Mouse (Mus musculus) telencephalon, adult 2 months (tissue): ENCODE data around the gene Nrip2.

Experiments used
- DNase-seq: peaks from one replicate; pipeline ENCODE4 v3.0.0-alpha.2; 2011; ENCODE audit warnings: low read depth, low spot score

Nrip2 gene

DNA sequence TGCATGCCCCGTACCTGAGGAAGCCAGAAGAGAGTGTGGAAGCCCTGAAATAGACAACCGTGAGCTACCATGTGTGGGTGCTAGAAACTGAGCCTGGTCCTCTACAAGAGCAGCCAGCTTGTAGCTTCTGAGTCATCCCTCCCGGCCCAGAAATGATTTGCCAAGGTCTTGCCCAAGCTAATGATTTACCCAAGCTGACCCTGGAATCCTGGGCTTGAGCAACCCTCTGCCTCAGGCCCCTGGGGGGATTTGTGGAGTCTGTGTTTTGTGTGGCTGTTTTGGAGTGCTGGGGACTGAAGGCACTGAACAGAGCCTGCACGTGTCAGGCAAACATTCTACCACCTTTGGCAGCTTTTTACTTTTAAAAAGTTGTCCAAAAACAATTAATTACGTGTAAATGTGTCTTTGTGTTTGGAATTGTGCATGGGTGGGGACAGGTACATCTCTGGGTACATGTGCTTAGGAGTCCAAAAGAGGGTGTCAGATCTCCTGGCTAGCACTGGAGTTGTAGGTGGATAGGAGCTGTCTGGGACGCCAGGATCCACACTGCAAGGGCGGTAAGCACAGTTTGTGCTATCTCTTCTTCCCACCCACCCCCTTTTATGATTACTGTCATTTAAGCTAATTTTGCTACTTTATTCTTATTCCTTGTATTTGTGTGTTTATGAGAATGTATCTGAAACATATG is 1.4 kb upstream of the Nrip2 start:
- DNase-seq = no peak

DNA sequence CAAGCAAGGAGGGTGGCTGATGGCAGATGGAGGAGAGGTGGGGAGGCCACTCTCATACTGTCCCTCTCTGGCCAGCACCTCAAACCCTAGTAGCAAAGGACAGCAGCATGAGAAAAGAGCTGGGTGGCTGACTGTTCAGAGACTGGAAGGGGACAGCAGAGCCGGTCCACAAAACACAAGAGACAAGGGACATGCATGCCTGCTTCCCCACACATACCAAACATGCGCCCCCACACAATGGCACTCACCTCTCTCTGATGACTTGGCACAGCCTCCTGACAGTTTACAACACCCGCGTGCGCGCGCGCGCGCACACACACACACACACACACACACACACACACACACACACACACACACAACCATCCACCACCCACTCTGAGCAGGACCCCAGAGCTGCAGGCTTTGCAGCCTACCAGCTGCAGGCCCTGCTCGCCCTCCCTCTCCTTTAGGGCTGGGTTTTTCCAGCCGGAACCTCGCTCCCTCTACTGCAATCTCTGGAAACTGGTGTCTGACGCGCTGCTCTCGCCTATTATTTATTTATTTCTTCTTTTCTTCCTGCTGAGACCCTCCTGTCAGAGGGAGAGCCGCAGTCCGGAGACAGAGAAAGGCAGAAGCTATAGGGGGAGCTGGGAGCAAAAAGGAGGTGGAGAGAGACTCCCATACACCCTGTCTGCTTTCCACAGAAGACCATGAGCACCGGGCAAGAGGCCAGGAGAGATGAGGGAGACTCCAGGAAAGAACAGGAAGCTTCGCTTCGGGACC is 507 bp downstream of the Nrip2 start:
- DNase-seq = no peak

DNA sequence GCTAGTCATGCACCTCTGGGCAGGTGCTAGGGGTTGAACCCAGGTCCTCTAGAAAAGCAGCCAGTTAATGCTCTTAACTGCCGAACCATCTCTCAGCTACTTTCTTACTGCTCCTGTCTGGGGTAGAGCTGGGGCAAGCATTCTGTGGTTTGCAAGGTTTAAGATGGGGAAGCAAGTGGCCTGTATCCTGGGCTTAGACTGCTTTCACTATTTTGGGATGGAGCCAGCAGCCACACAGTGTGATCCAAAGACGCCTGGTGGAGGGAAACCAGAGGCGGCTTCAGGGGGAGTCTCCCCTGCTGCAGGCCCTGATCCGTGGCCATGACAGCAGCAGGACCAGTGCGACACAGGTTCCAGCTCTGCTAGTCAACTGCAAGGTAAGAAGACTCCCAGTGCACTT is 5.6 kb downstream of the Nrip2 start:
- no peak for DNase-seq

DNA sequence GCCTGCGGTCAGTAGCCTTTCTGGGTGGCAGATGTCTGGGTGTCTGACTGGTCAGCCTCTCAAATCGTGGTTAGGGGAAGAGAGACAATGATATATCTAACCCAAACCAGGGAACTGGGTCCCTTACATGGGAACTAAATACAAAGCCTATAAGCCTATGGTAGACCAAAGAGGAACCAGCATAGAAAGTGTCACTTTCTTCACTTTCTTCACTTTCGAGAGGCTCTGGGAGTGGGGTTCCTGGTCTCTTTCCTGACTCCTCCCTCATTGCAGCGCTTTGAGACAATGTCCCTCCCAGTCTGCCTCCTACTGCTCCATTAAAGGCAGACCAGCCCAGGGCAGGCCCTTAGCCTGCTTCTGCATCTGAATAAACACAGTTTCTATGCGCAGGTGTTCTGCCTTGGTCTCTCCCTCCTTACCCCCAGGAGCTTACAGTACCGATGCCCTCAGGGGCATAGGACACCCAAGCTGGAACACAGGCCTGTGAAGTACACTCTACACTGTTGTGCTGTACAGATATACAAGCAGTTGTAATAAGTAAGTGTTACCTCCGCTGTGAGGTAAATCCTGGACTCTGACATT is 9.5 kb downstream of the Nrip2 start:
- no peak for DNase-seq

DNA sequence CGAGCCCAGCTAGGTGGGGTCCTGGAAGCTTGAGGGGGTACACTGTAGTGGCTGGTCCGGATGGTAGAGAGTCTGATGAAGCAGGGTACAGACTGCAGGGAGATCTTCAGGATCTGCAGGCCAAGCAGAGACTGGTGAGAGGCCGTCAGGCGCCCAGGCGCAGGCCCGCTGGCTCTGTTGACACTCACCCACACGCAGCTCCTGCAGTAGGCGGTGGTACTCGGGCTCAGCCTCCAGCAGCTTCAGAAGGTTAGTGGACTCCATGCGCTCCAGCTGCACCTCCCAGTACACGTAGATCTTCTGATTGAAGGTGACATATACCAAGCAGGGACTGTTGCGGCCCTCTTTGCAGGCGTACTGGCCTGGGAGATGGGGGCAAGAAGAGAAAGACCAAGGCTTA is 11.2 kb downstream of the Nrip2 start:
- DNase-seq = no peak

DNA sequence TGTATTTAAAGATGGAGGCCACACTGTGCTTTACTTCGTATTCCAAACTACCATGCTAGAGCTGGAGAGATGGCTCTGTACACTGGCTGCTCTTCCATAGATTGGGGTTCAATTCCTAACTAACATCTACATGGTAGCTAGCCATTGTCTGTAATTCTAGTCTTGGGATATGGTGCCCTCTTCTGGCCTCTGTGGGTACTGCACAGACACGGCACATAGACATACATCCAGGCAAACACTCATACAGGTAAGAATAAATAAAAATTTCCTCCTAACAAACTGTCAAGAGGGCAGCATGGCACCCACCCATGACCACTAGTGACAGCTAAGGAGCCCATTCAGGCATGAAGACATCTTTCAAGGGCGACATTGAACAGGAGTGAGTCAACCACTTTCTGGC is 12.0 kb downstream of the Nrip2 start:
- DNase-seq = no peak

DNA sequence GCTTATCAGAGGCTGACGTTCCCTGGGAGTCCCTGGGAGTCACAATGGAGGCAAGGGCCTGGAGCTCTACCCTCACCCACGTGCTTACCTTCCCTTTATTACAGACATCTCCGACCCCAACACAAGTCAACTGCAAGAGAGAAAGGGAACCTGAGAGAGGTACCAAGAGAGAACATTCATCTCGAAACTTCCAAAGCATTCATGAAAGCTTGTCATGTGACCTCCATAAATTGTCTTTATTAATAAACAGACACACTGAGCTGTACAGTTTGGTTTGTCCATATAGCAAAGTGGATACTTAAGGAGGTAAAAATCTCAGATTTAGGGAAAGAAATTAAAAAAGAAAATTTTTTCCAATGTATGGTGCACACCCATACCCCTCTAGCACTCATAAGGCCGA is 17.1 kb downstream of the Nrip2 start:
- DNase-seq = no peak

DNA sequence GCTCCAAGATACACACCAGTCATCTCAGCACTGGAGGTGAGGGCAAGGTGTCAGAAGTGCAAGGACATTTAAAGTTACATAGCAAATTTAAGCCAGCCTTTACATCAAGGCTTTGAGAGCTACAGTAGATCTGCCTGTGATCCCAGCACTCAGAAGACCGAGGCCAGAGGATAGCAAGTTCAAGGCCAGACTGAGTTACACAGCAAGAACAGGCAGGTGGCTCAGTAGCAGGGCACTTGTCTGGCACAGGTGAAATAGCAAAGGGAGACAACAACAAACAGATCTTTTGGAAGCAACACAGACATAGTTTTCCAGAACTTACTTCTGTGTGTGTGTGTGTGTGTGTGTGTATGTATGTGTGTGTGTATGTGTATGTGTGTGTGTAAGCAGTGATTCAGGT is 19.0 kb downstream of the Nrip2 start:
- DNase-seq = no peak

DNA sequence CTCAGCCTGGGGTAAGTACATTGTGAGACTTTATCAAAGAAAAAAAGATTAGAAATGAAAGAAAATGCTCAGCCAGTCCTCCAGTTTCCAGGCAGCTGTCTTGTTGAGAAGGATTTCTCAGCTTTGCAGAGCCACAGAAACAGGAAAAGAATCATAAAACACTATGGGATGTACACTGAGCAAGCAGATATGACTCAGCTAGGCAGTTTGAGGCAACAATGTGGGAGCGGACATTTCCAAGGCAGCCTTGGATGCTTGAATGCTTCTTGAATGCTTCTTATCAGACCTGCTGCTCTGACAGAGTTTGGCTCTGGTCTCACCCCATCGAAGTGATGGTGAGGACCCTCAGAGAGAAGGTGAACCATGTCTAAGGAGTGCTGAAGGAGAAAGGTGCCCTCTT is 21.9 kb downstream of the Nrip2 start:
- peak; percentile 60 for DNase-seq

DNA sequence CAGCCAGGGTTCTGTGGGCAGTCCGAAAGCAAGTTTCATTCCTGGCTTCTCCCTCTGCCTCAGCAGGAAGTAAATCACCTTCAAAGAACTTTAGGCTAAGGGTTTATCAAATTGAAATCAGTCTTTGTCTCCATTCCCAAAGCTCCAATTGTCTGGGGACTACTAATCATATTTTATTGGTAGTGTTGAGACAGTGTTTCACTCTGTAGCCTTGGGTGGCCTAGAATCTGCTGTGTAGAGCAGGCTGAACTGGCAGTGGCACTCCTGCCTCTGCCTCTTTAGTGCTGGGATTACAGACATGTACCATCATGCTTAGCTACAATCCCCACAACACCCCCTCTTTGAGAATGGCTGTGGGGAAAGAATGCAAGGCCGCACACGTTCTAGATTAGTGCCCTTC is 22.4 kb downstream of the Nrip2 start:
- no peak for DNase-seq

DNA sequence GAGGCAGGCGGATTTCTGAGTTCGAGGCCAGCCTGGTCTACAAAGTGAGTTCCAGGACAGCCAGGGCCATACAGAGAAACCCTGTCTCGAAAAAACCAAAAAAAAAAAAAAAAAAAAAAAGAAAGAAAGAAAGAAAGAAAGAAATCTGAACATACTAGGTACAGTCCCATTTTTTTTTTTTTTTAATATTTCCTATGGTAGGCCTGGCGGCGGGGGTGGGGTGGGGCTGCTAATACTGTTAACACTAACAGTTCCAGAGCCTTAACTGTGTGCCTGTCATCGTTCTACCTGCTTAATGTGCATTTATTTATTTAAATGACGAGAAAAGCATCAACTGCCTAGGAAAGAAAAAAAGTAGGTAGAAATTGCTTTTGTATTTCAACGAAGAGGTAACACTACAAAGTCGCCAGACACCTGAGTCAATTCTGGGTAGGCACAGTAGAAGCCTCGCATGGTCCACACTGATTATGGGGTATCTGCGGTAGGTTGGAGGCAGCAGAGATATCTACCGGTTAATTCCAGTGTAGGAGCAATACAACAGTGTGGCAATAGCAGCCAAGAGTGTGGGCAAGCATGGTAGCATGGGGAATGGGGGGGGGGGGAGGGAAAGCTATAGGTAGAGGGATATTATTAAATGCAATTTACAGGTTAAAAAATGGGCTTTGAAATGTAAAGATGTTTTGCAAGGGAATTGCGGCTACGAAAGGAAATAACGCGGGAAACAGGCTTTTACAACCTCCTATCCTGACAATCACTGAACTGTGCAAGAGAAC is 24.6 kb downstream of the Nrip2 start:
- no peak for DNase-seq

DNA sequence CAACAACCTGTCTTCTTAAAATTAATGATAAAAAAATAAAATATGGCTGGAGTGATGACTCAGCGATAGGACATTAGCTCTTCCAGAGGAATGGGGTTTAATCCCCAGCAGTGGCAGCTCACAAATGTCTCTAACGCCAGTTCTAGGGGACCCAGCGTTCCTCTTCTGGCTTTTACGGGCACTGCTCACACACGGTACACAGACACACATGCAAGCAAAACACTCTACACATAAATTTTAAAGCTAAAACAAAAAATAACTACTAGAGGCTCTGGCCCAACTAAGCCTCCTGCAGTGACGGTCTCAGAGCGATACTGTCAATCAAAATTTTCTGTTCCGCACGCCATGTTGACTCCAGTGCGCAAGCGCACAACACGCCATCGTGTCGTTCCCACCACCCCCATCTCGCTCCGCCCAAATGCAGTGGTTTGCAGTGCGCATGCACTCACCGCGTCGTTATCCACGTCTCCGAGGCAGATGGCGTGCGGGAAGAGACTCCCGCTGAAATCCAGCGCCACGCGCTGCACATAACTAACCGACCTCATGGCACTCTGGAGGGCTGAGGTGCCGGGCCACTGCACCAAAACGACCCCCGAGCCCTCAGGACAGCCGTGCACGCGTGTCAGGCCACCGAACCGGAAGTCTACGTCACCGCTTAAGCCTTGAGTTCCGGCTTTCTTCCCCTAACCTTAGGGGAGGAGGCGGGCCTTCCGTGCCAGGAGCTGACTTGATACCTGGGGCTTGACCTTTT is 25.3 kb downstream of the Nrip2 start, which contains the start of gene Itfg2:
Itfg2 (minus strand) TSS at position 663 of the 751 bp plus-strand sequence.
- peak; percentile 94 for DNase-seq

DNA sequence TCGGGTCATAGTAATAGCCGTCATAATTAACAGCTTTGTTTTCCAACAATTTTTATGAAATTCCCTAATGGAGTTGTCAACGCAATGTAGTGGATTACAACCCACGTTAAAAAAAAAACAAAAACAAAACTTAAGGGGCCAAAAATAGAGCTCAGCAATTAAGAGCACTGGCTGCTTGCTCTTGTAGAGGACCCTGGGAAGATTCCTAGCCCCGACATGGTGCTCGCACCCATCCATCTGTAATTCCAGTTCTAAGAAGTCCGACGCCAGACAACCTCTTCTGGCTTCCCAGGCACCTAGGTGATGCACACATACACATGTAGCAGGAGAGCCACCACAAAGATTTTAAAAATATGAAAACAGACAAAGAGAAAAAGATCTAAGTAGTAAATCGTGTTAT is 25.9 kb downstream of the Nrip2 start:
- no peak for DNase-seq

DNA sequence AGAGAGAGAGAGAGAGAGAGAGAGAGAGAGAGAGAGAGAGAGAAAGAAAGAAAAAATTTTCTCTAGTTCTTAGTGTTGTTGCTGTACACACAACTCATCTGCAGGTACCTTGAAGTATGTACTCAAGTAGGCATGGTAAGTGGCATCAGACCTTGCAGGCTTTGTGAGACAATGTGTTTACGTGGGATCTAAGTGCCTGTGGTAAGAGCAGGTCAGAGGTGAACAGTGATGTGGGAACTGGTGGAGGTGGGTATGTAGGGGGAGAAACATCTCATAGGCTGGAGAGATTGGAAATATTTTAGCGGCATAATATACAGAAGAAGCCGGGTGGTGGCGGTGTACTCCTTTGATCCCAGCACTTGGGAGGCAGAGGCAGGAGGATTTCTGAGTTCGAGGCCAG is 28.5 kb downstream of the Nrip2 start:
- DNase-seq = no peak

DNA sequence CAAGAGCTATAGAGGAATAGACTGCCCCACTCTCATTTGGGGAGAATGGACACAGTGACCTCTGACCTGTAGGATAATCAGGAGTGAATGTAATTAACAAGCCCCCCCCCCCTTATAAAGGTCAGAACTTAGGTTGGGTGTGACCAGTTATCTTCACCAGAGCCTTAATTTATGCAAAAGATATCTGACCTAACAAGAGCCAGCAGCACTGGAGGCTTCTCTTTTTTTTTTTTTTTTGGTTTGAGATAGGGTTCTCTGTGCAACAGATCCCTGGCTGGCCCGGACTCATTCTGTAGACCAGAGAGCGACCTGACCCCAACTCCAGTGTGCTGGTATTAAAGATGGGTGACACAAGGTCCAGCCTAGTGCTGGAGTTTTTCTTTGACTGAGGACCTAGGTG is 30.2 kb downstream of the Nrip2 start:
- DNase-seq = no peak

DNA sequence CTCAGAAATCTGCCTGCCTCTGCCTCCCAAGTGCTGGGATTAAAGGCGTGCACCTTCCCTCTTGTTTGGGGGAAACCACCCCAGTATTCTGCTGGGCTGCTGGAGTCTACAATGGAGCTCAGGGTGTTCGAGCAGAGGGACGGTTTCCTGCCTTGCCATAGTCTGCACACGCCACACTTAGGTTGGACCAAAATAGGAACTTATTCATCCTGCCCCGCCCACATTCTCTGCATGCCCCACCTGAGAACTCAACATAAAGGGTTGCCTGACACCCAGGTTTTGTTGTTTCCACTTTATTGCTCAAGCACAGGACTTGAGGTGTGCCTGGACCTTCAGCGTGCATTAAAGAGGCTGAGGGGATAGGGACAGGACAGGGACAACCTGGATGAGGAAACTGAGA is 30.7 kb downstream of the Nrip2 start:
- DNase-seq = no peak

DNA sequence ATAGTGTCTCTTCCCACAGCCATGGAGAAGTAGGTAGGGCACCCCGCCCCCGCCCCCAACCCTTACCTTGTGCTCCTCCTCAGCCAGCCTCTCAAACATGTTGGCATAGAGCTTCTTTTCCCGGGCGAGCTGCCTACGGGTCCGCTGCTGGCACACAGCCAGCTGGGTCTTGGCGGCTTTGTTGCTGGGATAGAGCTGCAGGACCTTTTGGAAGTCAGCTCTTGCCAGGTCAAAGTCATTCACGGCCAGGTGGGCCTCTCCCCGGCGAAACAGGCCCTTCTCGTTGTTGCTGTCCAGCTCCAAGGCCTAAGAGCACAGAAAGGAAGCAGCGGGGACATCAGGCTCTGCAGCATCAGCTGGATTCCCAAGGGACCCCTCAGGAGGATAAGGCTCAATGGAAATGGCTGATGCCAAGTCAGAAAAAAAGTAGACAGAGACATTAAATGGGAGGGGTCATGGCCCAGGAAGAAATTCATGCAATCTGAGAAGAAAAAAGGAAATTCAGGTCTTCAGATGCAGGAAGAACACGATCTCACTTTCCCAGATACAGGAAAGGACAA is 33.3 kb downstream of the Nrip2 start:
- DNase-seq = no peak

DNA sequence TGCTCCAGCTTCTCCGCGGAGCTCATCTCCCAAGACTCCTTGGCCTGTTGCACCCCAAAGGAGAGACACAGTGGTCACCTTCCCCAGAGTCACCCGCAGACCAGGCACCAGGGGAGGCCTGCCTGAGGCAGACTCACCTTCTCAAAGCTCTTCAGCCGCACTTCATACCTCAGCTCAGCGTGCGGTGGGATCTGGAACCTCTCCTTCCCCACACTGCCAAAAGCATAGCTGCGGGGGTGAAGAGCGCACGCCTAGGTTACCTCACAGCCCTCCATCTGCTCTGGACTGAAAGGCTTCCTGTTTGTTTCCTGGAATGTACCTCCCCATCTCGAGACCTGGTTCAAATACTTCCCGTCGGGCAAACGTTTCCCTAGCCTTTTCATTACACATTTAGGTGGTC is 34.5 kb downstream of the Nrip2 start:
- no peak for DNase-seq

DNA sequence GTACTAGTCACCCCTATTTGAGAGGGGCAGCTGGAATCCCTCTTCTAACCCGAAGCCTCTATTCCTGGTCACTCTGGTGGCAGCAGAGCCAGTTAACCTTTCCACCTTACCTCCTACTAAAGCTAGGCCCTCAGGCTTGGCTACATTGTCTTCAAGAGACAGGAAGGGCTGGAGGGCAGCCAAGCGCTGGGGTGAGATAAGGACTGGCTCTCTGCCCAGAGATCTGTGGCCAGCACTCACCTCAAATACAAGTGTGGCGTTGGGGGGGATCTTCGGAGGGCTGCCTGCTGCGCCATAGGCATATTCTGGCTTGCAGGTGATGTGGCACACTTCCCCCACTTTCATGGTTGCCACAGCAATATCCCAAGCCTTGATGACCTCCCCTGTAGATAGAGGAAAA is 36.4 kb downstream of the Nrip2 start:
- DNase-seq = no peak

DNA sequence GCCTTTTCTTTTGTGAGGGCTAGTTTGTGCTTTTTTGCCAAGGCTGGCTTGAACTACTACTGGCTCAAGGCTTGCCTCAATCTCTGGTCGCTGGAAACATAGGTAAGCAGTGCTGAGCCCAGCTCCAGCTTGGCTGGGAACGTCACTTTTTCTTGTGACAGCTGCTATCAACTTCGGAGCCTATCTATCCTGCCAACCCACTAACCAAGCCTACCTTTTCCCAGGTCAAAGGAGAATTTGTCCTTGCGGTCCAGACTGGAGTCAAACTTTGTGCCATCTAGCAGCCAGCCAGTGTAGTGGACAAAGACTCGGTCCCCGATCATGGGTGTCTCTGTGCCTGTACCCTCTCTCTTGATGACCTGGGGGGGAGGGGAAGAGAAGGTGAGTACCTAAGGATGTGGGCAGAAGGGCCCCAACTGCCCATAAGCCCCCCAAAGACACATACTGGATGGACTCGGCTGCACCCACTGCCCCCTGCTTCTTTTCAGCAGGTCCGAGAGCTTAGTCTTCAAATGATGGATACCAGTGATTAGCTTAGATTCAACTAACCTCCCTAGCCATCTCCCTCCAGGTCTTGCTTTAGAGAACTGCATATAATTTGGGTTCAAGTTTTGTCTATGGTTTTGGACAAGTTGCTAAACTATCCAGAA is 37.4 kb downstream of the Nrip2 start:
- no peak for DNase-seq

DNA sequence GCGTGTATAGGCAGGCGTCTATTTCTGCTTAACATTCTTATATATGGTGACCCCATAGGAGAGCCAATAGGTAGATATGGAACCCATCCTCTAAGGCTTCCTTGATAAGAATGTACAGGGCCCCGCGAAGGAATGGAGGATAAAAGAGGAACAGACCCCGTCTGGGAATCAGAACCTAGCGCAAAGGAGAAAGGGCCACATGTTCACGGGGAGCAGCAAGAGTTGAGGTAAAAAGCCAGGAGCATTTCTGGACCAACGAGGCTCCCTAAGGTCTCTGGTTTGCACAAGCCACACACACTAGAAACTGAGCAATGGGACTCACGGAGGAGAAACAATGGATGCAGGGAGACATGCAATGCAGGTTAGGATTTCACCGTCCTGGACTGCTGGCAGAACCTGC is 38.2 kb downstream of the Nrip2 start:
- DNase-seq = no peak
